Mouse (Mus musculus): ENCODE results near the gene Gm21704. TPM values are rescaled to one million over a fixed set of nuclear protein-coding genes. Genes with fewer than 3 reads are reported as not detected.

Gene Gm21704
- not detected for total RNA-seq (2023)

GRCm38 (mm10) chrY:3410067-3410466, at the start of gene Gm21704, which contains the start of gene Gm21708:
Gm21704 (minus strand) TSS chrY:3410167.
Gm21708 (minus strand) TSS chrY:3410167.

DNA sequence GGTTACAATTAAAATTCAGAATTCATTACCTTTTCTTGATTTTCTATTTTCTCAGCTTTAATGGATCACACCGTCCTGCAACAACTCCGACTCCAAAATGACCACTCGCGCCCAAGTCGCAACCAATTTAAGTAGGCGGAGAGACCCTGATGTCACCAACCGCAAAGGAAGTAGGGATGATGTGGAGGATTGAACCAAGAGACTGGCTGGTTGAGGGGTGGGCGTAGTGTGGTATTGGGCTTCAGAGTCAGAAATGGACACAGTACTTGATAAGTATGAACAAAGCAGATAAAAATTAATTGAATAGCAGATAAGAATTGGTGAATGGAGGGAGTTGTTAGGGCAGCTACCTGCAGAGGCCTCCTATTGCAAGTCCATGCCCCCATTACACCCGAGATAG, 64.7 kb downstream of the Gm21704 start, which contains the start of gene Gm21693:
Gene Gm21693, minus strand, starts transcription at position 101 of the 400 bp plus-strand sequence.

Other genes starting within 250 kb of the Gm21704 start
- not detected for gene Gm21677, start 103.7 kb downstream of the Gm21704 start, total RNA-seq (2023)
- gene Gm21693, start 64.8 kb downstream of the Gm21704 start, total RNA-seq (2023), result not detected
- gene Gm21708, start within 50 bp of the Gm21704 start, total RNA-seq (2023), result not detected